Mouse (Mus musculus) megakaryocyte, embryonic 14.5 days (primary cell): ENCODE data around the gene Pilrb1.

ENCODE experiments used
- FLI1 ChIP-seq: IDR thresholded peaks from 2 replicates; pipeline ENCODE4 v1.6.1; 2012; ENCODE audit warnings: low read length, inconsistent platforms, mixed read lengths
- GATA1 ChIP-seq: IDR thresholded peaks from 3 replicates; pipeline ENCODE4 v1.6.1; 2012; ENCODE audit warnings: mixed read lengths, low read length, inconsistent platforms, borderline replicate concordance

DNA sequence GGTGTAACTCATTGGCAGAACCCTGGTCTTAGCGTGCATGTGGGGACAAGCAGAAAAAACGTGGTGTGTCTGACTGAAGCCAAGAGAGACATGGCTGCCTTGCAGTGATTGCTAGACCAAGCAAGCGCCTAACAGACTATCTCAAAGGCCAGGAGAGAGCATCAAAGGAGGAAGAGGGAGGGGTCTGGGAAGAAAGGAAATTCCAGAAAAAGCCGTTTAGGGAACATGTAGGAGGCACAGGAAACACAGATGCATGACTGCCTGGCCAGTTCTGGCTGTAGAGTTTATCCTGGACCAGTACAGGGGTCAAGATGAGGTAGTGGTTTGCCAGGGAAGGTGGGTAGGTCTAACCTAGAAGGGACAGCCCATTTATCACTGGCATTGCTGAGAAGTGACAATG lies 24.4 kb downstream of the Pilrb1 start:
- TF ChIP-seq GATA1, result no peak
- TF ChIP-seq FLI1, result no peak
